Mouse (Mus musculus): ENCODE measurements around the gene Ly6g5c.

- no peak for TF ChIP-seq POLR2A (IDR thresholded peaks at IDR 0.05; ENCODE audit: borderline replicate concordance, extremely low read depth, insufficient read depth, insufficient read length, poor library complexity, severe bottlenecking)
- no peak for TF ChIP-seq CTCF (IDR thresholded peaks at IDR 0.05; ENCODE audit: borderline replicate concordance, extremely low read depth, insufficient read depth, insufficient read length)
These were observed 45.0 kb downstream of the Ly6g5c start for GRCm38 (mm10) chr17:35153077-35153476.

Measured in brain, embryonic 14.5 days (tissue).